Mouse (Mus musculus) hindbrain, embryonic 14.5 days (tissue): ENCODE results near the gene Cwc22. TPM values are rescaled to one million over a fixed set of nuclear protein-coding genes. Genes with fewer than 3 reads are reported as not detected.
"Not testable (repeated sequence)": the region's sequence is repeated elsewhere in the genome, so short reads cannot be mapped to it uniquely, and the experiment has no call there.

Experiments used
- ATAC-seq: fragments of 200-750 bp; cut with Nextera tagmentation; 2 replicates; pipeline ENCODE4 v1.8.0; 2017; ENCODE audit warnings: moderate number of reproducible peaks, mild to moderate bottlenecking, moderate TSS enrichment, moderate library complexity; ENCODE audit not compliant: low FRiP score
- DNase-seq: peaks from one replicate; pipeline ENCODE4 v3.0.0-alpha.2; 2015; ENCODE audit warnings: low spot score
- H3K27ac ChIP-seq: fragments of 300-500 bp; sonication (generic); 2 replicates; pipeline ENCODE4 v1.5.1; 2014; ENCODE audit warnings: mild to moderate bottlenecking, moderate library complexity
- H3K27me3 ChIP-seq: fragments of 300-500 bp; sonication (generic); 2 replicates; pipeline ENCODE4 v1.6.1; 2014; ENCODE audit warnings: mild to moderate bottlenecking, low read length, mixed read lengths; ENCODE audit not compliant: control insufficient read depth, insufficient read depth
- H3K36me3 ChIP-seq: fragments of 300-500 bp; sonication (generic); replicated peaks from 2 replicates; pipeline ENCODE4 v1.6.1; 2014; ENCODE audit not compliant: control insufficient read depth, insufficient read depth
- H3K4me1 ChIP-seq: fragments of 300-500 bp; sonication (generic); replicated peaks from 2 replicates; pipeline ENCODE4 v1.6.1; 2014; ENCODE audit warnings: antibody characterized with exemption, low read length, mixed read lengths; ENCODE audit not compliant: control insufficient read depth, insufficient read depth
- H3K4me2 ChIP-seq: fragments of 300-500 bp; sonication (generic); replicated peaks from 2 replicates; pipeline ENCODE4 v1.6.1; 2014; ENCODE audit warnings: mild to moderate bottlenecking, moderate library complexity
- H3K4me3 ChIP-seq: fragments of 300-500 bp; sonication (generic); replicated peaks from 2 replicates; pipeline ENCODE4 v1.5.1; 2014; ENCODE audit warnings: mild to moderate bottlenecking, low read length
- H3K9ac ChIP-seq: fragments of 300-500 bp; sonication (generic); 2 replicates; pipeline ENCODE4 v1.6.1; 2014
- H3K9me3 ChIP-seq: fragments of 300-500 bp; sonication (generic); 2 replicates; pipeline ENCODE4 v1.6.1; 2016; ENCODE audit warnings: low read length; ENCODE audit not compliant: control insufficient read depth
- WGBS: fragments of 180-500 bp; shearing (Covaris S2); extraction: QIAGEN DNeasy Blood & Tissue Kit; methylation state at CpG from one replicate; pipeline ENCODE4 v1.1.7; 2014; 5-methylcytosine and 5-hydroxymethylcytosine counted together
- polyA plus RNA-seq: library from polyadenylated mRNA; unstranded; fragments of >200 nt; fragmentation: Nextera tagmentation; extraction: Ambion mirVana; gene quantifications from 2 replicates; pipeline ENCODE4 v1.2.1, GENCODE M21; 2014

The Cwc22 gene
- polyA plus RNA-seq, 1 experiment from 2014 or later = 19.8 TPM

DNA sequence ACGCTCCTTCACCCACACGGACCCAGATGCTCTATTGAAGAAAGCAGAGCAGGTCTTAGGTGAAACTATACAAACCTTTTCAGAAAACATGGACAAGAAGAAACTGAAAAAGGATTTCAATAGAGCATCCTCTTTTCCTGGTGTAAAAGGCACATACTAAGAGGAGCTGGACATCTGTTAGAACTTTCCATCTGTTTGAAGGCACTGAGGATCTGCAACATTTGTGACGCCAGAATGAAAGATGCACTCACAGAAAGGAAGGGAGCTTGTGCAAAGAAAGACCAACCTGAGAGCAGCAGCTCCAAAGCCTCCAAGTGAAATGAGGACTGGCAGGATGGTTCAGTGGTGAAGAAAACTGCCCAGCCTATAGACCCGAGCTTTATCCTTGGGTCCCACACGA is 48.2 kb downstream of the Cwc22 start:
- H3K9me3 ChIP-seq = no peaks in the 10 kb centered on the region
- H3K4me1 ChIP-seq = no peaks in the 10 kb centered on the region
- H3K36me3 ChIP-seq = peaks cover 83% of the 10 kb centered on the region
- DNase-seq (no peak), ATAC-seq (no peak)
- no peaks in the 10 kb centered on the region for H3K27me3 ChIP-seq
- no peak overlapping the region for H3K27ac ChIP-seq
- WGBS = 87% methylated on average over 5 of the region's 5 CpGs
- H3K4me2 ChIP-seq = no peak overlapping the region
- H3K4me3 ChIP-seq = no peak overlapping the region
- H3K9ac ChIP-seq = no peak overlapping the region

- peaks cover 81% of the 10 kb centered on the region for H3K36me3 ChIP-seq
- WGBS = 81% methylated on average over 3 of the region's 3 CpGs
- ATAC-seq = no peak
These were observed 48.6 kb downstream of the Cwc22 start for GRCm38 (mm10) chr2:77897558-77897899.

DNA sequence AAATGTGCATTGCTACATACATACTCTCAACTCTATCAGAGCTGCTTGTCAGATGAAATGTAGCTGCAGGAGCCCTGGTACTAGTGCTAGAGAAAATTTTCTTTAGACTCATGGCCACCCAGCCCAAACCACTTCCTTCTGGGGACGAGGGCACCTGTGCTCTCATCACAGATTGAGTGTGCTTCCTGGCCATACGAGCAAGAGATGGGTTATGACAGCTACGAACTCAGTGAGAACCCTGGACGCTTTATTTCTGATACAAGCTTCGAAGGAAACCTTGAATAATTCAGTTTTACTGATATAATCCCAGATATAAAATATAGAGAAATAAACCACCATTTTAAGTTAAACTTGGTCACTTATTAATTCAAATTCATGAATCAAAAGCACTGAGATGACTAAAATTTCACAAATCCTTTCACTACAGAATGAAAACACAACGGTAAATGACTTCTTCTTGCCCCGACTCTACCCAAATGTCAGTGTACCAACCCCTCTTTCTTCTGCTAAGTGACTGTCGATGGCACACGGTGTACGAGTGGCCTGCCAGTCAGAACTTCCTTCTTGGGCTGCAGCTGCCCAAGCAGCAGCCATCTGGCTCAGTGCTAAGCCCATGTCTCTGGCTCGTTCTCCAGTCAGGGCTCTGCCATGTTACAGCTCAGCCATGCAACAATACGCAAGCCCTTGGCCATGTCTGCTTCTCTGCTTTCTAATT is 49.2 kb downstream of the Cwc22 start:
- no peak overlapping the region for H3K4me2 ChIP-seq
- no peaks in the 10 kb centered on the region for H3K27me3 ChIP-seq
- no peaks in the 10 kb centered on the region for H3K4me1 ChIP-seq
- ATAC-seq (no peak), DNase-seq (no peak)
- 94% methylated on average over 12 of the region's 12 CpGs for WGBS
- peaks cover 80% of the 10 kb centered on the region for H3K36me3 ChIP-seq
- H3K4me3 ChIP-seq = no peak overlapping the region
- H3K9me3 ChIP-seq = no peaks in the 10 kb centered on the region
- H3K27ac ChIP-seq = no peak overlapping the region
- no peak overlapping the region for H3K9ac ChIP-seq

More at GRCm38 (mm10) chr2:77897558-77897899, 48.6 kb downstream of the Cwc22 start:
- Histone ChIP-seq H3K4me3 (no peak overlapping the region), H3K27ac (no peak overlapping the region), H3K9ac (no peak overlapping the region), H3K4me2 (no peak overlapping the region), H3K4me1 (no peaks in the 10 kb centered on the region), H3K9me3 (no peaks in the 10 kb centered on the region), H3K27me3 (no peaks in the 10 kb centered on the region)
- DNase-seq = no peak

DNA sequence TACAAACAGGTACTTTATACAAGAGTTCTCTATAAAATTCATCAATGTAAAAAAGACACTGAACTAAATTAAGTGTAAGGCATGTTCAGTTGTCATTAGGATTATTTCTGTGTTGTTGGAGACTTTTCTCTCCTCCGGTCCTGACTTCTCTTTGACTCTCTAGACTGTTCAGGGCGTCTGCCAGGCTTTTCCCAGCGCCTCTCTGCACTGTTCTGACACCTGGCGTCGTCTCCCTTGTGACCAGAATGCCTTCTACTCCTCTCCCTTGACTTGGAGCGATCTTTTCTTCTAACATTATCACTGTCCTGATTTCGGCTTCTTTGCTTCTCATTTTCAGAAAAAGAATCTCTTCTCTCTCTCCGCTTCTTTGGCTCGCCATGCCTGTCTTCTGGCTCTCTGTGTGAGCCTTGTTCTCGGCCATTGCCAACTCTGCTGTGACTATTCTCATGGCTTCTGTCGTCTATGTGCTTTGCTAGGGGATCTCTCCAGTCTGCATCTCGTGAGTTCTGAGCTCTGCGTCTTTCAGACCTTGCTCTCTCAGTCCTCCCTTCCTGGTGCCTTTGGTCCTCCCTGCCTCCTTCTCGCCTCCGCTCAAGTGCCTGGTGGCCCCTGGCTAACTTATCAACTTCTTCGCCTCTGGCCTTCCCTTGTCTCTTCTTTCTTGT is 50.1 kb downstream of the Cwc22 start:
- not testable (repeated sequence) for H3K4me3 ChIP-seq, ATAC-seq, H3K27ac ChIP-seq, H3K9me3 ChIP-seq, H3K27me3 ChIP-seq, H3K9ac ChIP-seq, H3K4me1 ChIP-seq, H3K4me2 ChIP-seq, DNase-seq
- 96% methylated on average over 16 of the region's 16 CpGs for WGBS
- H3K36me3 ChIP-seq = peaks cover 73% of the 10 kb centered on the region

GRCm38 (mm10) chr2:77894896-77895295 is 51.3 kb downstream of the Cwc22 start:
- peaks cover 68% of the 10 kb centered on the region for H3K36me3 ChIP-seq
- H3K4me2 ChIP-seq = no peak overlapping the region
- no peaks in the 10 kb centered on the region for H3K27me3 ChIP-seq
- no peaks in the 10 kb centered on the region for H3K4me1 ChIP-seq
- DNase-seq (no peak), ATAC-seq (no peak)
- no peak overlapping the region for H3K27ac ChIP-seq
- H3K4me3 ChIP-seq = no peak overlapping the region
- H3K9ac ChIP-seq = no peak overlapping the region
- H3K9me3 ChIP-seq = no peaks in the 10 kb centered on the region
- WGBS = 98% methylated on average over 8 of the region's 8 CpGs

GRCm38 (mm10) chr2:77893505-77893904 is 52.7 kb downstream of the Cwc22 start:
- no peaks in the 10 kb centered on the region for H3K27me3 ChIP-seq
- DNase-seq (no peak), ATAC-seq (no peak)
- H3K27ac ChIP-seq = no peak overlapping the region
- H3K4me2 ChIP-seq = no peak overlapping the region
- no peaks in the 10 kb centered on the region for H3K4me1 ChIP-seq
- WGBS = 97% methylated on average over 8 of the region's 8 CpGs
- peaks cover 54% of the 10 kb centered on the region for H3K36me3 ChIP-seq
- no peak overlapping the region for H3K4me3 ChIP-seq
- no peak overlapping the region for H3K9ac ChIP-seq
- H3K9me3 ChIP-seq = no peaks in the 10 kb centered on the region

DNA sequence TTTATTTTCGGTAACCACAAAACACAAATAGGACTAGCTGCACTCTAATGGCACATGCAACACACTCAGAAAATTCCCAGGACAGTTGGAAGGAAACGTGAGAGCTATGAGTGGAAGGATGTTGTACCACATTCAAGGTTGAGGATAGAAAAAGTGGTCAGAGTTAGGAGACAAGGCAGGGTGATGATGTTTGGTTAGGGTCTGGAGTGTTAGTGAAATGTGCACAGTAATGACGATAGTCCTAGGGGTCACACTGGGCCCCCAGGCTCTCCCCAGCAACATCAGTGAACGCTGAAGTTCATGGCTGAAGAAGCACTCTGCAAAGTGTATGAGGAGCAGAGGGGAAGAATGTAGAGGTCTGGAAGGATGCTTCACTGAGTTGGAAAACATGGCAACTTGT is 53.6 kb downstream of the Cwc22 start:
- Histone ChIP-seq H3K9ac (no peak overlapping the region), H3K4me2 (no peak overlapping the region)

GRCm38 (mm10) chr2:77890836-77891438 is 55.2 kb downstream of the Cwc22 start:
- no peak overlapping the region for H3K9ac ChIP-seq
- no peak overlapping the region for H3K27ac ChIP-seq
- no peaks in the 10 kb centered on the region for H3K9me3 ChIP-seq
- ATAC-seq = no peak
- no peak overlapping the region for H3K4me3 ChIP-seq
- peaks cover 31% of the 10 kb centered on the region for H3K36me3 ChIP-seq
- H3K4me1 ChIP-seq = no peaks in the 10 kb centered on the region
- no peak for DNase-seq
- no peaks in the 10 kb centered on the region for H3K27me3 ChIP-seq
- over 99% methylated on average over 5 of the region's 5 CpGs for WGBS
- no peak overlapping the region for H3K4me2 ChIP-seq

More for the DNA sequence above, 53.6 kb downstream of the Cwc22 start:
- H3K9me3 ChIP-seq = no peaks in the 10 kb centered on the region
- no peaks in the 10 kb centered on the region for H3K4me1 ChIP-seq
- H3K27me3 ChIP-seq = no peaks in the 10 kb centered on the region
- 95% methylated on average over 4 of the region's 4 CpGs for WGBS
- no peak overlapping the region for H3K27ac ChIP-seq
- no peak for DNase-seq
- no peak overlapping the region for H3K4me3 ChIP-seq
- no peak for ATAC-seq
- H3K36me3 ChIP-seq = peaks cover 45% of the 10 kb centered on the region

GRCm38 (mm10) chr2:77889949-77890348 is 56.2 kb downstream of the Cwc22 start:
- H3K9me3 ChIP-seq = no peaks in the 10 kb centered on the region
- no peak overlapping the region for H3K27ac ChIP-seq
- H3K4me2 ChIP-seq = no peak overlapping the region
- H3K36me3 ChIP-seq = peaks cover 25% of the 10 kb centered on the region
- WGBS = 93% methylated on average over 6 of the region's 6 CpGs
- H3K4me1 ChIP-seq = no peaks in the 10 kb centered on the region
- H3K4me3 ChIP-seq = no peak overlapping the region
- DNase-seq = no peak
- no peak overlapping the region for H3K9ac ChIP-seq
- H3K27me3 ChIP-seq = no peaks in the 10 kb centered on the region
- no peak for ATAC-seq
